Mouse (Mus musculus) kidney, postnatal 0 days (tissue): ENCODE measurements around the gene Btbd10. TPM values are rescaled to one million over a fixed set of nuclear protein-coding genes. Genes with fewer than 3 reads are reported as not detected.

Source experiments
- ATAC-seq: fragments of 200-750 bp; cut with Nextera tagmentation; replicated peaks from 2 replicates; pipeline ENCODE4 v1.8.0; 2017; ENCODE audit warnings: low read depth, moderate number of reproducible peaks, moderate TSS enrichment, moderate library complexity; ENCODE audit not compliant: low FRiP score
- DNase-seq: peaks from one replicate; pipeline ENCODE4 v3.0.0-alpha.2; 2016; ENCODE audit warnings: low spot score
- H3K27ac ChIP-seq: fragments of 300-500 bp; sonication (generic); 2 replicates; pipeline ENCODE4 v1.5.1; 2014; ENCODE audit warnings: mild to moderate bottlenecking
- H3K27me3 ChIP-seq: fragments of 300-500 bp; sonication (generic); 2 replicates; pipeline ENCODE4 v1.6.1; 2014; ENCODE audit warnings: low read length, mixed read lengths; ENCODE audit not compliant: insufficient read depth
- H3K36me3 ChIP-seq: fragments of 300-500 bp; sonication (generic); 2 replicates; pipeline ENCODE4 v1.6.1; 2014; ENCODE audit warnings: low read length, mixed read lengths; ENCODE audit not compliant: insufficient read depth
- H3K4me1 ChIP-seq: fragments of 300-500 bp; sonication (generic); replicated peaks from 2 replicates; pipeline ENCODE4 v1.6.1; 2014; ENCODE audit warnings: antibody characterized with exemption, low read length, mixed read lengths; ENCODE audit not compliant: insufficient read depth
- H3K4me2 ChIP-seq: fragments of 300-500 bp; sonication (generic); 2 replicates; pipeline ENCODE4 v1.6.1; 2014; ENCODE audit warnings: mild to moderate bottlenecking, low read length, moderate library complexity, mixed read lengths
- H3K4me3 ChIP-seq: fragments of 300-500 bp; sonication (generic); replicated peaks from 2 replicates; pipeline ENCODE4 v1.5.1; 2014; ENCODE audit warnings: low read depth, low read length
- H3K9ac ChIP-seq: fragments of 300-500 bp; sonication (generic); 2 replicates; pipeline ENCODE4 v1.6.1; 2014; ENCODE audit warnings: low read depth, low read length
- H3K9me3 ChIP-seq: fragments of 300-500 bp; sonication (generic); replicated peaks from 2 replicates; pipeline ENCODE4 v1.6.1; 2016; ENCODE audit warnings: low read length, inconsistent platforms, mixed read lengths
- CTCF ChIP-seq: IDR thresholded peaks from 2 replicates; pipeline ENCODE4 v1.5.1; 2016; ENCODE audit warnings: antibody characterized with exemption, low read depth, mild to moderate bottlenecking, moderate library complexity
- WGBS: fragments of 180-500 bp; shearing (Covaris S2); extraction: QIAGEN DNeasy Blood & Tissue Kit; methylation state at CpG from one replicate; pipeline ENCODE4 v1.1.7; 2014; 5-methylcytosine and 5-hydroxymethylcytosine counted together
- polyA plus RNA-seq: library from polyadenylated mRNA; unstranded; fragments of >200 nt; fragmentation: Nextera tagmentation; extraction: Ambion mirVana; gene quantifications from 2 replicates; pipeline ENCODE4 v1.2.1, GENCODE M21; 2015

Gene Btbd10
- polyA plus RNA-seq, 1 experiment from 2014 or later, result 20.2 TPM

- no peak for DNase-seq
- Histone ChIP-seq H3K27me3 (no peaks in the 10 kb centered on the region), H3K27ac (no peak overlapping the region), H3K4me3 (no peak overlapping the region), H3K9ac (no peak overlapping the region), H3K36me3 (0 out of 2 replicates have a peak, but pooled peaks cover 4% of the 10 kb centered on the region), H3K9me3 (no peaks in the 10 kb centered on the region), H3K4me1 (no peaks in the 10 kb centered on the region), H3K4me2 (no peak overlapping the region)
- no peak for TF ChIP-seq CTCF
- no peak for ATAC-seq
- 76% methylated on average over 2 of the region's 2 CpGs for WGBS
Measured at GRCm38 (mm10) chr7:113279246-113279645, 89.9 kb downstream of the Btbd10 start.

- TF ChIP-seq CTCF, result no peak
- ATAC-seq, result no peak
Measured at GRCm38 (mm10) chr7:113278493-113278892, 90.7 kb downstream of the Btbd10 start.

GRCm38 (mm10) chr7:113277245-113277644, 91.9 kb downstream of the Btbd10 start:
- ATAC-seq (no peak), DNase-seq (no peak)
- Histone ChIP-seq H3K9ac (no peak overlapping the region), H3K9me3 (no peaks in the 10 kb centered on the region), H3K27ac (no peak overlapping the region), H3K4me1 (no peaks in the 10 kb centered on the region), H3K4me2 (no peak overlapping the region), H3K36me3 (no peaks in the 10 kb centered on the region), H3K27me3 (no peaks in the 10 kb centered on the region), H3K4me3 (no peak overlapping the region)
- TF ChIP-seq CTCF, result no peak
- WGBS, result 42% methylated on average over 2 of the region's 2 CpGs

More at GRCm38 (mm10) chr7:113278493-113278892, 90.7 kb downstream of the Btbd10 start:
- no peaks in the 10 kb centered on the region for H3K27me3 ChIP-seq
- 80% methylated on average over 4 of the region's 4 CpGs for WGBS
- H3K4me3 ChIP-seq, result no peak overlapping the region
- H3K4me1 ChIP-seq, result no peaks in the 10 kb centered on the region
- H3K27ac ChIP-seq, result no peak overlapping the region
- DNase-seq, result no peak
- H3K9ac ChIP-seq, result no peak overlapping the region
- no peaks in the 10 kb centered on the region for H3K36me3 ChIP-seq
- no peaks in the 10 kb centered on the region for H3K9me3 ChIP-seq
- H3K4me2 ChIP-seq, result no peak overlapping the region

- Histone ChIP-seq H3K9me3 (no peaks in the 10 kb centered on the region), H3K27me3 (no peaks in the 10 kb centered on the region), H3K36me3 (no peaks in the 10 kb centered on the region), H3K4me2 (no peak overlapping the region), H3K9ac (no peak overlapping the region), H3K27ac (no peak overlapping the region), H3K4me1 (no peaks in the 10 kb centered on the region), H3K4me3 (no peak overlapping the region)
- ATAC-seq, result no peak
- DNase-seq, result no peak
- 79% methylated on average over 5 of the region's 6 CpGs for WGBS
- no peak for TF ChIP-seq CTCF
Measured at GRCm38 (mm10) chr7:113272338-113272997, 96.7 kb downstream of the Btbd10 start.

- no peak overlapping the region for H3K4me2 ChIP-seq
- no peak for TF ChIP-seq CTCF
- H3K4me3 ChIP-seq, result no peak overlapping the region
- 80% methylated on average over 2 of the region's 2 CpGs for WGBS
- H3K9me3 ChIP-seq, result no peaks in the 10 kb centered on the region
- H3K36me3 ChIP-seq, result no peaks in the 10 kb centered on the region
- H3K4me1 ChIP-seq, result no peaks in the 10 kb centered on the region
- H3K27ac ChIP-seq, result no peak overlapping the region
- DNase-seq (no peak), ATAC-seq (no peak)
- no peaks in the 10 kb centered on the region for H3K27me3 ChIP-seq
- H3K9ac ChIP-seq, result no peak overlapping the region
Measured at GRCm38 (mm10) chr7:113270991-113271390, 98.2 kb downstream of the Btbd10 start.

GRCm38 (mm10) chr7:113270551-113270950, 98.6 kb downstream of the Btbd10 start:
- H3K4me1 ChIP-seq, result no peaks in the 10 kb centered on the region
- no peak for TF ChIP-seq CTCF
- H3K27ac ChIP-seq, result no peak overlapping the region
- DNase-seq (no peak), ATAC-seq (no peak)
- H3K9me3 ChIP-seq, result no peaks in the 10 kb centered on the region
- H3K4me3 ChIP-seq, result no peak overlapping the region
- no peak overlapping the region for H3K4me2 ChIP-seq
- H3K27me3 ChIP-seq, result no peaks in the 10 kb centered on the region
- H3K36me3 ChIP-seq, result no peaks in the 10 kb centered on the region
- H3K9ac ChIP-seq, result no peak overlapping the region
- 62% methylated on average over 10 of the region's 10 CpGs for WGBS

GRCm38 (mm10) chr7:113269921-113270320, 99.3 kb downstream of the Btbd10 start:
- H3K9ac ChIP-seq, result no peak overlapping the region
- no peaks in the 10 kb centered on the region for H3K9me3 ChIP-seq
- DNase-seq (no peak), ATAC-seq (no peak)
- no peak overlapping the region for H3K4me3 ChIP-seq
- no peaks in the 10 kb centered on the region for H3K4me1 ChIP-seq
- no peak overlapping the region for H3K27ac ChIP-seq
- no peaks in the 10 kb centered on the region for H3K27me3 ChIP-seq
- 51% methylated on average over 3 of the region's 3 CpGs for WGBS
- H3K36me3 ChIP-seq, result no peaks in the 10 kb centered on the region
- no peak overlapping the region for H3K4me2 ChIP-seq
- no peak for TF ChIP-seq CTCF
